Mouse (Mus musculus) olfactory bulb, adult 2 months (tissue): ENCODE measurements at regions not wholly inside any gene's neighbourhood (a gene's known extent, or its start where the extent isn't known, plus 50 kb on each side); places are given as distances from the start of the nearest gene placed in this dataset.

Experiments used
- CTCF ChIP-seq: fragments of 200-500 bp; IDR thresholded peaks from 2 replicates; pipeline ENCODE4 v1.5.1; 2012; ENCODE audit warnings: low read depth, mild to moderate bottlenecking, low read length, moderate library complexity; ENCODE audit not compliant: insufficient read depth
- POLR2A ChIP-seq: fragments of 200-500 bp; IDR thresholded peaks from 2 replicates; pipeline ENCODE4 v1.6.1; 2012; ENCODE audit warnings: mild to moderate bottlenecking, low read depth, low read length, moderate library complexity; ENCODE audit not compliant: insufficient read depth

- TF ChIP-seq POLR2A: no peak
- TF ChIP-seq CTCF: no peak
Observed at GRCm38 (mm10) chr3:131046412-131046811, 63.9 kb upstream of the Lef1 start.
